Mouse (Mus musculus) layer of hippocampus, postnatal 36 days (tissue): Measurements from ENCODE around the gene Hist1h4a. TPM values are rescaled to one million over a fixed set of nuclear protein-coding genes. Genes with fewer than 3 reads are reported as not detected.
"Not testable (repeated sequence)": the region's sequence is repeated elsewhere in the genome, so short reads cannot be mapped to it uniquely, and the experiment has no call there.

Experiments
- DNase-seq, 2 experiments: peaks; one replicate each; pipeline ENCODE4 v3.0.0; 2022
- total RNA-seq, 2 experiments: library from RNA; stranded (reverse); gene quantifications; 2 replicates each; pipeline ENCODE4 v1.2.3; 2021

Hist1h4a gene
- 10 to 100 TPM; 35.4 to 47.1 TPM for total RNA-seq

DNA sequence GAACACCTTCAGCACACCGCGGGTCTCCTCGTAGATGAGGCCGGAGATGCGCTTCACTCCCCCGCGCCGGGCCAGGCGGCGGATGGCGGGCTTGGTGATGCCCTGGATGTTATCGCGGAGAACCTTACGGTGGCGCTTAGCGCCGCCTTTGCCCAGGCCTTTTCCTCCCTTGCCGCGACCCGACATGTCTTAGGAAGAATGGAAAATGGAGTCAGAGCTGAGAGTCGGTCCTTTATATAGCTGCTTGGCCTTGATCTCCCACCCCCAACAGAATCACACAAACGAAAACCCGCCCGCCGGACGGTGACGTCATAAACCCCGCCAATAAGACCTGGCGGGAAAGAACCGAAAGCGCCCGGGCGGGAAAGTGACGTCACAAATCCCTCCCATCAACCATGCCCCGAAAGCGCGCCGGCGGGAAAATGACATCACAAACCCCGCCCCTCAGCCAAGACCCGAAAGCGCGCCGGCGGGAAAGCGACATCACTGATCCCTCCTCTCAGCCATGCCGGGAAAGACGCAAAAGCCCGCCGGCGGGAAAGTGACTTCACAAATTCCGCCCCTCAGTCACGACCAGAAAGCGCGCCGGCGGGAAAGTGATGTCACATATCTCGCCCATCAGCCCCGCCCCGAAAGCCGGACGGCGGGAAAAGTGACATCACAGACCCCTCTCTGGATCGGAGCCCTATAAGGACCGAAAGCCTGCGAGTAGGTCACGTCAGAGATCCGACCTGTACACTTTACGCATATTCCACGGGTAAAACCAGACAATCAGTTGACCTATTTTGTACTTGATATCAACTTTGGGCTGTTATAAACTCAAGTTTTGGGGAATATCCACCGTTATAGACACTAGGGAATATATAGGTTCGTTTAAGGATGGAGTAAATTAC lies at the start of gene Hist1h4a:
TSS of gene Hist1h4a (minus strand) at position 259 of the 893 bp plus-strand sequence.
- peak; percentile 98 for DNase-seq

DNA sequence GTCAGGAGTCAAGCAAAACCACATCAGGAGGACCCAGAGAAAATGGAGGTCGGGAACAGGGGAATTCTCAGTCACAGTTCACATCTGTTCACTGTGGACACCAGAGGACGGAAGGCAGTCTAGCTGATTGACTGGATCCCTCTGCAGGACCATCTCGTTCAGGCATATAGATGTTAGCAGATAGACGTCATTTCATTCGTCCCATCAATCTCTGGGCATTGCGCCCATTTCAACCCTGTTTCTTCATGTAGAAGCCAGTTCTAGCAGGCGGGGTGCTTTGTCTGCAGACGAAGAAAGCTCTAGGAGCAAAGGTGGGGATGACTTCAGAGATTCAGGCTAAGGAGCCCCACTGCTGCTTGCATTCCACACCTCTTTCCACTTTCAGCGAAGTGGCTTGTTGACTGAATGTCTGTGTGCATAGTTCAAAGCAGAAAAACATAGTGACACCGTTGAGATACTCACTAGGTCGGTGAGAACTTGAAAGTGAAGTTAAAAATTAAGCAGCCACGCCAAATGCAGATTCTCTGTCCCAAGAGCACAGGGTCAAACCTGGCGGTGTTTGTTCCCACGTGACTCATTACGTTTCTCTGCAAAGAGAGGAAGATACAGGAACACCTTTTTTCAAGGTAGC lies 45.5 kb upstream of the Hist1h4a start, which contains the start of gene Slc17a2:
TSS of gene Slc17a2 (plus strand) at position 572 of the 631 bp plus-strand sequence.
- no peak for DNase-seq

DNA sequence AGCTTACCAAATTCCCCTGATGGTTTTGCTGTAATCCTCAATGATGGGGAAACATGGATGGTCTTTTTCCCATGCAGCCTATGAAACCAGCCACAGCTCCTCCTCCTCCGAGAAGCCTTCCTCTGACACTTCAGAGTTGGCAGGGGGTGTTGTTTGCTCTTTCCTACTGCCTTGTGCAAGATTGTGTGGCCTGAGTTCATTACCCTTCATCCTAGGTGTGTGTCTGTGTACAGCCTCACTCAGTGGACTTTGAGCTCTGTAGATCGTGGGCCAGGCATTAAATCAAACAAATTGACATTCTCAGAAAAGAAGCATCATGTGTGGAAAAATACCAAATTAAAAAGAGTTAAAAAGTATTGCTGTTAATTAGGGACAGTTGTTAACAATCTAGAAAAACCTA lies 43.5 kb upstream of the Hist1h4a start:
- DNase-seq: no peak

DNA sequence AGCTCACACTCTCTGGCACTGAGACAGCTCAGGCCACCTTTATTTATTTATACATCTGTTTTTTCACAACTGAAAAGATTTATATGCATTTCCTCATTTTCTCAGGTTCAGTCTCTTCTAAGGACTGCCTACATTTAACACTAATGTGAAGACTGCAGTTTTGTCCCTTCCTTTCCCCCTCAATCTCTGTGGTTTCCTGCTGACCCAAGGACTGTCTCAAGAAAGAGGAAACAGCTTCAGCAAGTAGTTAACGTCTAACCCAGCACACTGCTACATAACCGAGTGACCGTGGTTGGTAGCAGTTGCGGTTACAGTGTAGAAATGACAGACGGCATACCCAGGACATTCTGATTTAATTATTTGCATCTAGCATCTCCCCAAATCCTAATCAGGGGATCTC lies 38.4 kb upstream of the Hist1h4a start:
- no peak for DNase-seq

DNA sequence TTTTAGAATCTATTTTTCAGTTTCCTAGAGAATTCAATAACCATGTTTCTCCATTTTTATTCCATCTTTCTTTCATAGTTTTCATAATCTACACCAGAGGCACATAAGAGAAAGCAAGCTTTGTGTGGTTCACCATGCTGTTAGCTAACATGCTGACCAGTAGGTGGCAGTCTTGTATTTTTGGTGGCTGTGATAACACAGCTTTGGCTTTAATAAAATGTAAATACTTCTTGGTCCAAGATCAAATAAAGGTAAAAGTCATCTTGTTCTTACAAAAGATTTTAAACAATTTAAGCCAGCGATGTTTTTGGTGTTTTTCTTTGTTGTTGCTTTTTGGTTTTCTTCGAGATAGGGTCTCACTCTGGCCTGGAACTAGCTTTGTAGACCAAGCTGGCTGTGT lies 31.5 kb upstream of the Hist1h4a start:
- DNase-seq: peak in 1 of 2 experiments; percentile 37

DNA sequence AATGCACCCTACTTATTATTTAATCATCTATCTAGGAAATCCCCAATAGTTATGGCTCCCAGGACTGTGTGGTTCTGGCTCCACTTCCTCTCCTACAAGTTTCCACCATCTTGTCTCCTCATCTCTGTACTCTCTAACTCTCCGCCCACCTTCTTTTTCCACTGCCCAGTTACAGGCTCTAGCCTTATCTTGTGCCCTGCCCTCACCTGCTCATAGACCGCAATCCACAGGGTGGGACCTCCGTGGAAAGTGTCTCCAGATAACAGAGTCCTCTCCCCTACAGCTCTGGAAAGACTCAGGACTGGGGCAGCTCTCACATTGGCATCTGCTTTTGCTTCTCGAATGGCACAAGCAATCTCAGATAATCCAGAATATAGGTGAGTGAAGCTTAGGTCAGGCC lies 18.0 kb upstream of the Hist1h4a start:
- no peak for DNase-seq

DNA sequence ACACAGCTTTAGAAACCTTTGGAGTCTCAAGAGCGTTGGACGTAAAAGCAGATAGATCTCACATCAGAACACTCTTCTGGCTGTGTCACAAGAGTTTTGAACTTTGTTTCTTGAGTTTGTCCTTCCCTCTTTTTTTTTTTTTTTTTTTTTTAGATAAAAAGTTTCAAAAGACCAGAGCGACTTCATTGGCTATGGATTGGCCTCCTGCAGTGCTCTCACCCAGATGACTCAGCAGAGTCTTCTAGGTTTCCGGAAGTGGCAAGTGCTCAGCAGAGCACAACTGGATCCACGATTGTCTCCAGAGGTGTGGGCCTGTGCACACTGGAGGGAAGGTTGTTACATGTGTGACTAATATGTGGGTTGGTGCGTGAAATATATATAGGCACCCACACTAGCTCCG lies 17.3 kb upstream of the Hist1h4a start:
- no peak for DNase-seq

DNA sequence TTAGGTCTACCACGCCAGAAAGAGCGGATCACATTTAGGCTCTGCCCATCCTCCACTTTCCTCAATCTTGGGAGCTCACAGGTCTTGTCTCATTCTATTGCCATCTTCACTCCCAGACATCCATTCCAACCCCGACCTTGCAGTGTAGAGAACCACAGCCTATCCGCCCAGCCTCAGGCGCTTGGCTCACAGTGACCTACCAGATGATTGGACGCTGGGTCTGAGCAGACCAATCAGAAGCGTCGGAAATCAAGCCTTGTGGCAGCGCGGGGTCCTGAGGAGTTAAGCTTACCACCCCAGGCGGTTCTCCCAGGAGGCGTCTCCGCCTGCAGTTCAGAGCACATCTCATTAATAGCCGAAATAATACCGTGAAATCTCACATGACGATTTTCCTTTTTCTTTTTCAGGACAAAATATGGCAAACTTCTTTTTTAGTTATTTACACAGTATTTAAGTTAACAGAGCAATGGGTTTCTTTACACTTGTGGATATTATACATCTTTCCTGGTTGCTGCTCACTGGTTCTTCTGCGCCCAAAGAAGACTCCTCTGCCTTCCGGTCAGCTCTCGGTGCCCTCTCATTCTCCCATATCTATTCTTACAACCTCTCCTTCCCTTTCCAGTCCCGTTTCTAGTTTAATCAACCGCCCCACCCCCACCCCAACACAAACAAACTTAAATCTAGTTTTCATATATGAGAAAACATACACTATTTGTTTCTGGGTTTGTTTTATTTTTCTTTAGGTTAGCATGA lies 11.7 kb upstream of the Hist1h4a start:
- DNase-seq: peak; percentile 18

DNA sequence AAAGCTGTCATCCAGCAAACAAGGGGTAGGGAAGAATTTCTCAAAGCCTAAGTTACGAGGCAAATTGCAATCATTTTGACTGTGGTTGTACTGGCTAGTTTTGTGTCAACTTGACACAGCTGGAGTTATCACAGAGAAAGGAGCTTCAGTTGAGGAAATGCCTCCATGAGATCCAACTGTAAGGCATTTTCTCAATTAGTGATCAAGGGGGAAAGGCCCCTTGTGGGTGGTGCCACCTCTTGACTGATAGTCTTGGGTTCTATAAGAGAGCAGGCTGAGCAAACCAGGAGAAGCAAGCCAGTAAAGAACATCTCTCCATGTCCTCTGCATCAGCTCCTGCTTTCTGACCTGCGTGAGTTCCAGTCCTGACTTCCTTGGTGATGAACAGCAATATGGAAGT lies 8.6 kb upstream of the Hist1h4a start, which contains the start of gene Trim38:
TSS of gene Trim38 (plus strand) at position 301 of the 400 bp plus-strand sequence.
- not testable (repeated sequence) for DNase-seq

DNA sequence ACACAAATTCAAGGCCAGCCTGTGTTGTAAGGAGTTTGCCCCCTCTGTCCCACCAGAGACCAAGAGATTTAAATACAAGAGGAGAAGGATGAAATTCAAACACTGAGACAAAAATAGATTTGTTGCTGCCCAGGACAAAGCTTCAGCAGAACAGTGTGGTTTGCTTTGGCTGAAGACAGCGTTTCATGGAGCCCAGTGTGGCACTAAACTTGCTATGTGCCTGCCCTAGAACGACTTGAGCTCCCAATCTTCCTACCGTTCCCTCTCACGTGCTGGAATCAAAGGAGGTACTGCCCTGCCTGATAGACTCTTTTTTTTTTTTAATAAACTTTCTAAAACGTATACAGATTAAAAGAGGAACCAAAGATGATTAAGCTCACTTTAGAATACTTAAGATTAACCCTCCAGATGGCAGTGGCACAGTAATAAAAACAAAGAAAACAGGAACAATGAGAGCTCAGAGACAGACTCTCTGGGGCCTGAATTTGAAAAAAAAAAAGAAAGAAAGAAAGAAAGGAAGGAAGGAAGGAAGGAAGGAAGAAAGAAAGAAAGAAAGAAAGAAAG lies 7.9 kb upstream of the Hist1h4a start:
- DNase-seq: no peak

DNA sequence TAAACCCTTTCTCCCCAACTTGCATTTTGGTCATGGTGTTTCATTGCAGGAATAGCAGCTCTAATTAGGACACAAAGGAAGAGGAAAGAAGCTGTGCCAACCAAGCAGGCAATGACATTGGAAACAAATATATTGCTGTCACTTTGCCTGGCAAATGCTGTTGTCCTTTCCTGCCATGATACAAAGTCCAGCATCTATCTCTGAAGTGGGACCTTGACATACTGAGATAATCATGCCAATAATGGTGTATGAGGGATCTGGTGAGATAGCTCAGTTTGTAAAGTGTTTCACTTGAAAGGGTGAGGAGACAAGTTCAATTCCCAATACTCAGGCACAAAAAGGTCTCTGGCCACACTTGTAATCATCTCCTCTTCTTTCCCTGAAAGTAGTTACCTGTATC lies 5.7 kb upstream of the Hist1h4a start:
- DNase-seq: no peak

DNA sequence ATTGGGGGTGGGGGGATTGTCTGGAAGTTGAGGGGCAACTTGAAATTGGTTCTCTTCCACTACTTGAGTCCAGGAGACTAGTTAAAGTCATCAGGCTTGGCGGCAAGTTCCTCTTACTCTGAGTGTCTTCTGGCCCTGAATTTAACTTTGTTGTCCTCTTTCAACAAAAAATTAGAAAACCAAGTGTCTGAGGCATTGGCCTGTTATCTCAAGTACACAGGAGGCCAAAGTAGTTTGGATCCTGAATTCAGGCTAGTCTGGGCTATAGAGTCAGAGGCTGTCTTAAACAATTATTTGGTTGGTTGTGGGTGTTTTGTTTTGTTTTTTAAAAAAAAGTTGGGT lies 4.1 kb upstream of the Hist1h4a start:
- DNase-seq: no peak

DNA sequence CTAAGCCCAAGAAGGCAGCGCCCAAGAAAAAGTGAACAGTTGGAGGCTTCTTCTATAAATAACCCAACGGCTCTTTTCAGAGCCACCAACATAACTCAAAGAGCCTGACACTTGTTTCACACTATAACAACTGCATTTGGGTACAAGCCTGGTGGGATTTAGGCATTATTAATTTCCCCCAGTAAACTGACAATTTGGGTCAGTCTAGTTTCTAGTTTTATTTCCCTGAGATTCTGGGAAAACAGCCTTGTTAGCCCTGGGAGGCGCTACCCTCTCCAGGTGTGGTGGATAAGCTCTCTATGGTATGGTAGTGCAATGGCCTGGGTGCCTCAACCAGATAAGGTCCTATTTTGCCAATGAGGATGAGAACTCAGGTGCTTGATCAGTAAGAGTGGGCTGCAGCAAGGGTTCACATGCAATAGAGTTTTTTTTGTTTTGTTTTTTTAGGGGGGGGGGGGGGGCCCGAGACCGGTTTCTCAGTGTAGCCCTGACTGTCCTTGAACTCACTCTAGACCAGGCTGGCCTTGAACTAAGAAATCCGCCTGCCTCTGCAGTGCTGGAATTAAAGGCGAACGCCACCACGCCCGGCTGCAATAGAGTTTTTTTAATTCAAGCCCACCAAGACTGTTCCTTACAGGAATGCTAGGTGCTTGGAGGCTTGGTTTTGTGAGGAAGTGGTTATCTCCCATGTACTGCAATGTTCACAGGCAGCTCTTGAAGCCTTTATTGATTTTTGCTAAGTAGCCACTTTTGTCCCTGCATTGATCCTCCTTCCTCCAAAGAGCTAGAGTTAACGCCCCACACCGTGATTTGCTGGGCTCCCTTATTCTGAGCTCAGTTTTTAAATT lies 3.5 kb upstream of the Hist1h4a start:
- DNase-seq: no peak

DNA sequence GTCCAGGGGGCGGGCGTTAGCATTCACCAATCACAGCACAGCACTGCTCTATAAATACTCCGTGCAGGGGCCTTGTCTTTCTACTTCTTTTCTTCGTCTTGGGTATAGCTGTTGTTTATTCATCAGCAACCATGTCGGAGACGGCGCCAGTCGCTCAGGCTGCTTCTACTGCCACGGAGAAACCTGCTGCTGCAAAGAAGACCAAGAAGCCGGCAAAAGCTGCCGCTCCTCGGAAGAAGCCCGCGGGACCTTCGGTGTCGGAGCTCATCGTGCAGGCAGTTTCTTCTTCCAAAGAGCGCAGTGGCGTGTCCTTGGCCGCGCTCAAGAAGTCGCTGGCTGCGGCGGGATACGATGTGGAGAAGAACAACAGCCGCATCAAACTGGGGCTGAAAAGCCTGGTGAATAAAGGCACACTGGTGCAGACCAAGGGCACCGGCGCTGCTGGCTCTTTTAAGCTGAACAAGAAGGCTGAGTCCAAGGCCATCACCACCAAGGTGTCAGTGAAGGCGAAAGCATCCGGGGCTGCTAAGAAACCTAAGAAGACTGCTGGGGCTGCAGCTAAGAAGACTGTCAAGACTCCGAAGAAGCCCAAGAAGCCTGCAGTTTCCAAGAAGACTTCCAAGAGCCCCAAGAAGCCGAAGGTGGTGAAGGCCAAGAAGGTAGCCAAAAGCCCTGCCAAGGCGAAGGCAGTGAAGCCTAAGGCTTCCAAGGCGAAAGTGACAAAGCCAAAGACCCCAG lies 2.7 kb upstream of the Hist1h4a start, which contains the start of gene Hist1h1a:
TSS of gene Hist1h1a (plus strand) at position 81 of the 738 bp plus-strand sequence.
- peak; percentile 66 to 77 for DNase-seq

DNA sequence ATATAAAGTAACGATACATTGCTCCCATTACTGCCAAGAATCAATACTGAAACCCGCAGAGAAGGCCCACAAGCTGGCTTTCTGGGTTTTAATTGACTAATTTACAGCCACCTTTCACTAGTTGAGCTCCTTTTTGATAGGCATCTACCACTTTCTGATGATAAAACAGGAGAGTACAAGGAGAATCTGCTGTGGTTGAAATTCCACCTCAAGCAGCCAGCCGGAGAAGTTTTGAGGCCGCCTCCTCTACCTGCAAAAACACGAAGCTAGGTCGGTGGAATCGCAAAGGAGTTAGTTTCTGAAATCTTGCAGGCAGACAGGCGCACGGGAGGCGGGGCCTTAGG lies 2.2 kb upstream of the Hist1h4a start:
- no peak for DNase-seq

DNA sequence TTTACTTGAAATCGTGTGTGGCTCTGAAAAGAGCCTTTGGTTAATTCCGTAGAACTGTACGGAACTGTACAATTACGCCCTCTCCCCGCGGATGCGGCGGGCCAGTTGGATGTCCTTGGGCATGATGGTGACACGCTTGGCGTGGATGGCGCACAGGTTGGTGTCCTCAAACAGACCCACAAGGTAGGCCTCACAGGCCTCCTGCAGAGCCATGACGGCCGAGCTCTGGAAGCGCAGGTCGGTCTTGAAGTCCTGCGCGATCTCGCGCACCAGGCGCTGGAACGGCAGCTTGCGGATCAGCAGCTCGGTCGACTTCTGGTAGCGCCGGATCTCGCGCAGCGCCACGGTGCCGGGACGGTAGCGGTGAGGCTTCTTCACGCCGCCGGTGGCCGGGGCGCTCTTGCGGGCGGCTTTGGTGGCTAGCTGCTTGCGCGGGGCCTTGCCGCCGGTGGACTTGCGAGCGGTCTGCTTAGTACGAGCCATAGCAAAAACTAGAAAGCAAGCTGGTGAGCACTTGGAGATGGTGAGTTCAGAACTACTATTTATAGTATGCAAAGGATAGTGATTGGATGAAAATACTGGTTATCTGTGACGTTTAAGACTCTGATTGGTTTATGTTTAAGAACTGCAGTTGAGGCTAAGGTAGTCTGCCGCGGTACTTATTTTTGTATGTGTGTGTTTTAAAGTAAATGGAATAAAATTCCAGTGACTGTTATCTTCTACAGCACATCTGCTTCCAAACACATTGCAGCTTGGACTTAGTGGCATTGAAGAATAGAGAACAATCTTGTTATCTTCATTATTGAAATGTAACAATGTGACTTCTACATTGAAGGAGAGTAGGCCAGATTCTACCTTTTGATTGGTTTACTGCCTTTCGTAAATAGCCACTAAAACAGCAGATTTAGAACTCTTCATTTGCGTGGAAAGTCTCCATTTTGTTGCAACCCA lies 1.1 kb upstream of the Hist1h4a start, which contains the start of gene Hist1h3a:
TSS of gene Hist1h3a (minus strand) at position 516 of the 951 bp plus-strand sequence.
- peak; percentile 53 to 58 for DNase-seq

DNA sequence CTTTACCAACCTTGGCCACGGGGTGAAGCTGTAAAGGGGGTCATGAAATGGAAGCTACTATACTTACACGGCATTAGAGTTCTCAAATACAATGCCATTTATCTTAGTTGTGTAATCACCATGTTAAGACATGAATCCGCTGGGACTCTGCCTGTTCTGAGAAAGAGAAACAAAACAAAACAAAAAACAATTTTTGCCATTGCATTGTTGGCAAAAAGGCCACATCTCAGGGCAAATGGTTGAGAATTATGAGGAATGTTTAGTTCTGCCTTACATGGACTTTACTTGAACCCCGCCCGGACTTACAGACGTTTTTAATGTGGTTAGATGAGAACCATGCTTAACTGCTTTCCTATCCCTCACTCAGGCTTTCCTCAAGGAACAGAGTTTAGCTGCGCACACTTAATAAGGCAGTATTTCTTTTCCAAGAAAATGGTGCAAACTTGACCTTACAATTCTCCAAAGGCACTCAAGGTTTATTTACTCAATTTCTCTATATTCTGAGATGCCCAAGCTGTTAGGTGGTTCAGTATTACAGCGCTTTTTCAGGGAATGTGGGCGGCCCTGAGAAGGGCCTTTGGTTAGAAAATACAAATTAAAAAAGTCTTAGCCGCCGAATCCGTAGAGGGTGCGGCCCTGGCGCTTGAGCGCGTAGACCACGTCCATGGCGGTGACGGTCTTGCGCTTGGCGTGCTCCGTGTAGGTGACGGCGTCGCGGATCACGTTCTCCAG lies 624 bp downstream of the Hist1h4a start:
- DNase-seq: no peak

DNA sequence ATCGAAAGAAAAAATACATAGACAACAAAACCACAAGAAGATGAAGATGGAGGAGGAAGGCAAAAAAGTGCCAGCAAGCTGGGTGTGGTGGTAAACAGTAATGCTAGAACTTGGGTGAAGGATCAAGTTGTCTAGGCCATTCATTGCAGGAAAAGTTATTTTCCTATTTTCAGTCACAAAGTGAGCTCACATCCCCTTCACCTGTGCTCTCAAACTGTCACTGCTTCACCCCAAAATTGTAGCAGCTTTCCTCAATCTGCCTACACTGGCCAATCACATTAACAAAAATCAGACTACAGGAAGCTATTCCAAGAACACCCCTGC lies 1.2 kb downstream of the Hist1h4a start:
- no peak for DNase-seq

DNA sequence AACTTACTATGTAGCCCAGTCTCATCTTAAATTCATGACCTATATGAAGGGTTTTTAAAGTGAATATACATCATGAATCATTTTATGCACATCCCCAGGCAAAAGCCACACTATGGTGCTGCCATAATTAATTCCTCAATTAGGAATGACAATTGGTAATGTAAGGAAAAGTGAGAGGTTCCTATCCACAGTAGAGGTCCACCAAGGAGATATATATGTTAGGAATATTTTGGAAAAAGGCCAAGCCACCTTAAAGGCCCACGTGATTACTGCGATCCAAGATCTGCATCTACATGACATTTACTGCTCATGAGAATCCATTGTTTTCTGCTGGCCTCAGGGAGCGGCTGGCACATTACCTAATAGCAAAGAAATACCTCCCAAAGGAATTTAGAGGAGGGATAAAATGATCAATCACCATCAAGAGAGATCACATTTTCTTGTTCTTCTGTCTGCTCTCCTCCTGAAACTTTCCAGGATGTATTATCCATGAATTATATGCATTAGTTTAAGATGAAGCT lies 1.7 kb downstream of the Hist1h4a start:
- DNase-seq: no peak
